ENCODE assay signal across 10 mouse cellular contexts in the genomic region with DNA sequence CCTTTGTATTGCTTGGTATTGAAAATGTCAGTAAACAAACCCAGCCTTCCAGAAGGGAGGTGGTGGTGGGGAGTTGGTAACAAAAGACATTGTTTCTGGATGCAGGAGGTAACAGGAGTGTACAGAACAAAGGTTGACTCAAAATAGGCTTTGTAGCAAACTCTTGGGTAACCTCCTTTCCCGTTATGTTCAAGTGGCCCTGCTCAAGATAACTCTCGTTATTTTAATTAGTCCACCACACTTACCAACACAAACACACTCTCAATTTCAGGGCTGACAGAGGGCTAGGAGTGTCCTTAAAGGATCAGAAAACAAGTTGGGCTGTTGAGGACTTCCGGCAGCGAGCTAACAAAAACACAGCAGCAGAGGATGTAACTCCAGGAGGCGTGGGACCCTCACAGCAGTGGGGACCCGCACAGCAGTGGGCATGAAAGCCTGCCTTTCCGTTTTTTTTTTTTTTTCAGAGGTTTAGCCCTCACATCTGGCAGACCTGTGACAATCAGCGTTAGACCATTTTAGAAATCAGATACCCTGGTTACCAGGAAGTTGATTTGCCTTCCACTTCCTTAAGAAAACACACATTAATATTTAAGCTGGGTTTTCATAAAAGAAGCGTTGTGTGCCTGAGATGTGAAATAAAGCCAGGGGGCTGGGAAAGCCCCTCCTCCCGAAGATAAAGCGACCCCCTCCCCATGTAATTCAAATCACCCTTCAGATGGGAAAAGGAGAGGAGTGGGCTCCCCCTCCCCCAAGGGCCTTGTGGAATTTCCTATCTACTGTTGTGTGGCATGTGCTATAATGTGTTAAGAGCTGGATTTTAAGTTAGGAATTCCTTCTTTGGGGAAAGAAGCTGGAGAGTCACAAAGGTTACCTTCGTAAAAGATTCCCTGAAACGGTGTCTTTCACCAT.
DNase-seq lines count a peak whose midpoint lies in the region; ATAC-seq lines count a peak whose summit lies in the region.
"Had no signal": no experiment of that assay in that cellular context is flagged by ENCODE, and none has a peak within 500 bp of the region (broad histone marks: within the 10 kb centered on the region; RNA-seq: fewer than 3 reads in every experiment).

No protein-coding gene starts in this region.

- intact Hi-C loops in left cerebral cortex, postnatal 36 days (cut with DNase I) = no loop called here

- peaks cover 12% of the 10 kb centered on the region for H3K4me1 ChIP-seq in kidney, embryonic 14.5 days (ENCODE audit: control insufficient read depth, insufficient read depth, low read length)
- H3K4me1 ChIP-seq in heart, embryonic 15.5 days (replicated peaks) = peaks cover 12% of the 10 kb centered on the region
- peaks cover 6% of the 10 kb centered on the region; the same call in 1 of the 2 replicates for H3K4me1 ChIP-seq in midbrain, embryonic 16.5 days (ENCODE audit: control insufficient read depth, insufficient read depth, low read length)

- peak overlapping the region; percentile 12; the same call in 1 of the 2 replicates for H3K9ac ChIP-seq in kidney, embryonic 14.5 days (ENCODE audit: low read depth, low read length)
- no peak overlapping the region for H3K9ac ChIP-seq in heart, embryonic 15.5 days
- H3K9ac ChIP-seq in midbrain, embryonic 16.5 days (ENCODE audit: low read depth, low read length) = no peak overlapping the region

- no peaks in the 10 kb centered on the region for H3K9me3 ChIP-seq in kidney, embryonic 14.5 days (ENCODE audit: control insufficient read depth, low read length)
- no peaks in the 10 kb centered on the region for H3K9me3 ChIP-seq in heart, embryonic 15.5 days (replicated peaks)
- no peaks in the 10 kb centered on the region for H3K9me3 ChIP-seq in midbrain, embryonic 16.5 days (replicated peaks; ENCODE audit: control insufficient read depth, low read length, poor library complexity, severe bottlenecking)

- no peak overlapping the region; the same call in 1 of the 2 replicates for H3K4me3 ChIP-seq in kidney, embryonic 14.5 days (ENCODE audit: low read length)
- H3K4me3 ChIP-seq in heart, embryonic 15.5 days = 0 out of 2 replicates have a peak overlapping the region, but pooled peaks have one; percentile 10
- H3K4me3 ChIP-seq in midbrain, embryonic 16.5 days (ENCODE audit: low read depth, low read length) = no peak overlapping the region

- peak overlapping the region; percentile 22; the same call in 1 of the 2 replicates for H3K4me2 ChIP-seq in kidney, embryonic 14.5 days (replicated peaks; ENCODE audit: low read depth, low read length)
- H3K4me2 ChIP-seq in heart, embryonic 15.5 days = peak overlapping the region; percentile 49
- H3K4me2 ChIP-seq in midbrain, embryonic 16.5 days (ENCODE audit: low read length) = peak overlapping the region; percentile 18; the same call in 1 of the 2 replicates

- H3K27me3 ChIP-seq in kidney, embryonic 14.5 days (ENCODE audit: control insufficient read depth, insufficient read depth, low read length) = no peaks in the 10 kb centered on the region
- no peaks in the 10 kb centered on the region for H3K27me3 ChIP-seq in heart, embryonic 15.5 days
- H3K27me3 ChIP-seq in midbrain, embryonic 16.5 days (ENCODE audit: control insufficient read depth, insufficient read depth, low read depth, low read length) = no peaks in the 10 kb centered on the region
- H3K27me3 ChIP-seq: Patski had no signal

- peak; percentile 81 for ATAC-seq in kidney, embryonic 14.5 days (ENCODE audit: low FRiP score, low TSS enrichment)
- no peak for ATAC-seq in heart, embryonic 15.5 days (replicated peaks; ENCODE audit: insufficient number of reproducible peaks, insufficient read depth, low FRiP score, low read depth)
- ATAC-seq in midbrain, embryonic 16.5 days = no peak
- no peak for ATAC-seq in monocyte, adult 5-6 weeks (replicated peaks; ENCODE audit: insufficient number of reproducible peaks, low FRiP score, low TSS enrichment, poor library complexity, severe bottlenecking)
- ATAC-seq: Patski had no signal

- peak overlapping the region; percentile 82 for H3K27ac ChIP-seq in kidney, embryonic 14.5 days (ENCODE audit: low read depth, low read length)
- H3K27ac ChIP-seq in heart, embryonic 15.5 days = peak overlapping the region; percentile 66
- H3K27ac ChIP-seq in midbrain, embryonic 16.5 days (ENCODE audit: low read length) = no peak overlapping the region

- 7% methylated on average over 13 of the region's 13 CpGs for WGBS in kidney, embryonic 14.5 days
- 15% methylated on average over 13 of the region's 13 CpGs for WGBS in heart, embryonic 15.5 days
- WGBS in midbrain, embryonic 16.5 days = 12% methylated on average over 13 of the region's 13 CpGs

- no peaks in the 10 kb centered on the region for H3K36me3 ChIP-seq in kidney, embryonic 14.5 days (ENCODE audit: control insufficient read depth, insufficient read depth, low read length)
- no peaks in the 10 kb centered on the region for H3K36me3 ChIP-seq in heart, embryonic 15.5 days
- no peaks in the 10 kb centered on the region for H3K36me3 ChIP-seq in midbrain, embryonic 16.5 days (ENCODE audit: control insufficient read depth, insufficient read depth, low read length)

- no peak for DNase-seq in kidney, postnatal 25 days
- DNase-seq in R1 (ENCODE audit: low read depth, low spot score) = peak; percentile 69
- DNase-seq in left cerebral cortex, postnatal 36 days (ENCODE audit: low spot score in 2 of 2) = no peak
- DNase-seq in urinary bladder, postnatal 4 days (ENCODE audit: low spot score in 2 of 2) = no peak
- DNase-seq: left cerebral cortex, postnatal 4 days had no signal
